Mouse (Mus musculus) embryonic fibroblast, embryonic 13.5 days (primary cell): ENCODE data around the gene Ttc26.
A peak's percentile ranks its signal among the peaks of the same experiment; 100 is the strongest.

Experiments
- CTCF ChIP-seq: IDR thresholded peaks from 2 replicates; pipeline ENCODE4 v1.5.1; 2011; ENCODE audit warnings: mild to moderate bottlenecking, control low read depth, low read length, moderate library complexity, borderline replicate concordance; ENCODE audit not compliant: insufficient read depth
- POLR2A ChIP-seq: IDR thresholded peaks from 2 replicates; pipeline ENCODE4 v1.6.1; 2011; ENCODE audit warnings: low read depth, mild to moderate bottlenecking, control low read depth, low read length, moderate library complexity

DNA sequence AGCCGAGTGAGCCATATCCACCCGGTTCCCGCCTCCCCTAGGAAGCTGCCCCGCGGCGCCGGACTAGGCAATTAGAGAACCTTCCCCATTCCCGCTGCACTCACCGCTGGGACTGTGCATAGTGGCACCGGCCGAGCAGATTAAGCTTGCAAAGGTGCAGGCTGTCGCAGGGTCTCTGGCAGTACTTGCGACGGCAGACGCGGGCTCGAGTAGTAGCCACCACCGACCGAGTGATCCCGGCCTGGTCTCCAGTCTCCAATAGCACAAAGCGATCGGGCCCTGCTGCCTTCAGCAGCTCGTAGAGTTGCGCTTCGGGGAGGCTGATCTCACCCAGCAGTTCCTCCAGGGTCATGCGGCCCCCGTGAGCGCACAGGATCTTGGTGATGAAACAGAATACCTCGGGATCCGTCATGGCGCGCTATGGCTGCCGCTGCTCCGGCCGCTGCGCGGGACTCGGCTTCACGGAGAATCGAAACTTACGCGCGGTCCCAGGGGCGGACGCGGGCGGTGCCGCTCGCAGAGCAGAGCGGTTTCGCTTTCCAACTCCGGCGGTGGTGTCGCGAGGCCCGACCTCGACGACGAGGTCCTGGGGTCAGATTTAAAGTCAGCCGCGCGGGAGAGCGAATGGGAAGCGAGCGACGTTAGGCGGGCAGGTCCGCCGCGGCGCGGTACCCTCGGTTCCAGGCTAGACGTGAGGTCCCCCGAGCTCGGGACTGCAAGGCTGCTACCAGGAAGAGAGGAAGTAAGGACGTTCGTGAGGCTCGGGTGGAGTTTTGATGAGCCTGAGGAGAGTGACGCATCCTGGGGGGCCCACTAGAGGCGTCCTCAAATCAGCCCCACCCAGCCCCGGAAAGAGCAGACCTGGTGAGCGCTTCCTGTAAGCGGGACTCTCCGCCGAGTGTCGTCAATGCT lies 27.2 kb upstream of the Ttc26 start, which contains the start of gene Zc3hav1:
- TF ChIP-seq CTCF (no peak), POLR2A (peak; percentile 60)
